Mouse (Mus musculus): ENCODE measurements around the gene Zfp385b. TPM values are rescaled to one million over a fixed set of nuclear protein-coding genes. Genes with fewer than 3 reads are reported as not detected.
"Not testable (repeated sequence)": the region's sequence is repeated elsewhere in the genome, so short reads cannot be mapped to it uniquely, and the experiment has no call there.

Gene Zfp385b
- polyA plus RNA-seq, 1 experiment from 2014 or later: 6.7 TPM

DNA sequence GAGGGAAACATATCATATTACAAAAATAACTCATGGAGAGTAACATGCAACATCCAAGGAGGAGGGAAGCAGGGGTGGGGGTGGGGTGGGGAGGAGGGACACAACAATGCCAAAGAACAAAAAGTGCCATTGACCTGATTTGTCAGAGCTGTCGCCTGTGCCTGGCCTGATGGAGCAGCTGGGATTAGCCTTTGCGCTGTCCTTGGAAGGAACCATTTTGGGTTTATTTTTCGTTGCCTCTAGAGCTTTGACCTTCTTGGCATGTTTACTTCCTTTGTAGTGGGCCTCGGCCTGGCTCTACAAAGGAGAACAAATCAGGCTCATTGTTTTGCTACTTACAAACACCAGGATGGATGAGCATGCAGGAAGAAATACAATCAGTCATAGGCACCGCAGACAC, 369.4 kb downstream of the Zfp385b start:
- H3K27me3 ChIP-seq; ATAC-seq (replicated peaks; ENCODE audit: low FRiP score); H3K36me3 ChIP-seq; H3K9me3 ChIP-seq (replicated peaks); H3K9ac ChIP-seq; H3K27ac ChIP-seq; H3K4me2 ChIP-seq; H3K4me1 ChIP-seq; H3K4me3 ChIP-seq (replicated peaks): not testable (repeated sequence)
- WGBS: 62% methylated on average over 5 of the region's 5 CpGs

DNA sequence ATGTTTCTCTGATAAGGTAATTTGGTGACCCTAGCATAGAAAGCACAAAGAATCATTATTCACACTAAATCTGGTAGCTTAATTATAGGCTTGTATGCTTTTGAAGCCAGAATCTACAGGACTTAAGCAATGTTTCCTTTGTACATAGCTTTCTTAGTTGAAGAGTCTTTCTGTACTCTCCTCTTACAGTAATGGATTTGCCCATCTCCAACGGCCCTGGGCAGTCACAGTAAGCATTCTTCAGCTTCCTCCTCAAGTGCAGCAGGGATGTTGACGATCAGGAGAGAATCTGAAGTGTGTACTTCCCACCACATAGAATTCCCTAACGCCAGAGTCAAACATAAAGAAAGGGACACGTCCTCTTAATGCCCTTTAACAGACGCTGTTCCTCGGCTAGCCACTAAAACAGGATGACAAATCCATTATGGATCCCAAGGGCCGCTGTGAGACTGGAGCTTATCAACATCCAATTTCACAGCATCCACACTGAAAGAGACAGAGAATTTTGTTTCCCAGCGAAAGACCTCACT, 370.4 kb downstream of the Zfp385b start:
- 40% methylated on average over 8 of the region's 8 CpGs for WGBS
- no peaks in the 10 kb centered on the region for H3K36me3 ChIP-seq
- no peaks in the 10 kb centered on the region for H3K27me3 ChIP-seq
- peaks cover 3% of the 10 kb centered on the region; the same call in 1 of the 2 replicates for H3K4me1 ChIP-seq
- no peak overlapping the region for H3K27ac ChIP-seq
- no peak overlapping the region for H3K4me2 ChIP-seq
- H3K4me3 ChIP-seq (replicated peaks): no peak overlapping the region
- no peak for ATAC-seq (replicated peaks; ENCODE audit: low FRiP score)
- H3K9me3 ChIP-seq (replicated peaks): no peaks in the 10 kb centered on the region
- H3K9ac ChIP-seq: no peak overlapping the region

DNA sequence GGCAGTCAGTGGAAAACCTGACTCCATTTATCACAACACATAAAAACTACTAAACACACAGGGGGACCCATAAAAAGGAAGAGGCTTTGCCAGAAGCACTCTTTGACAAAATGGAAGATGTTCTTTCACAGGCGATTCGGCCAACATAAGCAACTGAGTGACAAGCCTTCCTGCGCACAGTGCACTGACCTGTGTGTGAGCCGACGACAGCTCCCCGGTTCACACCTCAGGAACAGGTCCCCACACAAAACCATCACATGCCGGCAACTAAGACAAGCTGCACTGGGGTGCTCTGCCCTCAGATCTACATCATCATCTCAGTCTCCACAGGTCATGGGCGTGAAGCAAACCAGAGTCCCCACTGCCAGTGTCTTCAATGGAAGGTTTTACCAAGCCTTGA, 375.2 kb downstream of the Zfp385b start:
- ATAC-seq (replicated peaks; ENCODE audit: low FRiP score): no peak
- no peaks in the 10 kb centered on the region for H3K36me3 ChIP-seq
- H3K4me1 ChIP-seq: no peaks in the 10 kb centered on the region
- 78% methylated on average over 8 of the region's 8 CpGs for WGBS
- H3K27me3 ChIP-seq: no peaks in the 10 kb centered on the region
- H3K4me2 ChIP-seq: no peak overlapping the region
- H3K9me3 ChIP-seq (replicated peaks): no peaks in the 10 kb centered on the region
- H3K27ac ChIP-seq: no peak overlapping the region
- H3K9ac ChIP-seq: no peak overlapping the region
- no peak overlapping the region for H3K4me3 ChIP-seq (replicated peaks)

DNA sequence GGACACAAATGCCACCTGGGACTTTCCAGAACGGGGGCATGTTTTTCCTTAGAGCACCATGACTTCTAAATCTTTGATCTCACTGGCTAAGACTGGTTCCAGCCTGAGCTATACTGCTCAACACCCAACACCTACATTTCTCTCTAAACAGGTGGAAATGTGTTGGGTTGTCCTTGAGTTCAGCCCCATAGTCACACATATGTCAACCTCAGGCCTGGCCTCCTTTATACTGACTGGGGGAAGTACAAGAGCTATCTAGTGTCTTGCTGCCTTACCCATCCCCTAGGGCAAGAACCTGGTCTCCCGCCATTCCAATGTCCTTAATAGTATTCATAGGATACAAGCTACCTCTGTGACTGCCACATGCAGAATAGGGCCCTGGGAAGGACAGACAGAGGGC, 378.8 kb downstream of the Zfp385b start:
- Histone ChIP-seq H3K27ac (no peak overlapping the region), H3K4me1 (0 out of 2 replicates have a peak, but pooled peaks cover 5% of the 10 kb centered on the region), H3K36me3 (no peaks in the 10 kb centered on the region), H3K27me3 (no peaks in the 10 kb centered on the region), H3K9me3 (replicated peaks) (no peaks in the 10 kb centered on the region), H3K4me2 (no peak overlapping the region), H3K4me3 (replicated peaks) (no peak overlapping the region), H3K9ac (no peak overlapping the region)
- WGBS: 86% methylated on average over 2 of the region's 2 CpGs
- no peak for ATAC-seq (replicated peaks; ENCODE audit: low FRiP score)

DNA sequence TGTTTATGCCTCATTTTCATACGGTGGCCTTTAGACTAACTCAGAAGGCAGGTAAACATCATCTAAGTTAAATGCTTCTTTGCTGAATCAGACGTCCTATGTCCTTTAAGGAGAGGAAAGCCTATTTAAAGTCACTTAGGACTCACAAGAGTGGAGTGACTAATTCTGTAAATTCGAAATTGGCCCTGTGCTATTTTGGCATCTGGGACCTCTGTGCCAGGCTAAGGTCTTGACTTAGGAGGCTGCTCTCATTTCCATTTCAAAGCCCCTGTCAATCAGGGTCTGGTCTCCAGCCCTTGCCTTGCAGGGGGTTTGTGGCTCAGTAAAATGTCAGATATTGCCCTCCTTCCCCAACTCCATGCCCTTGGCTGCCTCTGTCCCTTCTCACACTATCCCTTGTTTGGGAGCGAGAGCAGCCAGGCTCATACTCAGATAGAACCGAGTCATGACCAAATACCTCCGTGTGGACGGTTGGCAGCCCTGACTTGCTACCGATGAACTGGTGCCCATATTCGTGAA, 383.1 kb downstream of the Zfp385b start:
- no peak overlapping the region for H3K4me3 ChIP-seq (replicated peaks)
- no peaks in the 10 kb centered on the region for H3K36me3 ChIP-seq
- no peak for ATAC-seq (replicated peaks; ENCODE audit: low FRiP score)
- H3K4me1 ChIP-seq: 0 out of 2 replicates have a peak, but pooled peaks cover 5% of the 10 kb centered on the region
- H3K4me2 ChIP-seq: no peak overlapping the region
- no peak overlapping the region for H3K9ac ChIP-seq
- no peak overlapping the region for H3K27ac ChIP-seq
- no peaks in the 10 kb centered on the region for H3K9me3 ChIP-seq (replicated peaks)
- H3K27me3 ChIP-seq: no peaks in the 10 kb centered on the region
- 67% methylated on average over 9 of the region's 9 CpGs for WGBS

DNA sequence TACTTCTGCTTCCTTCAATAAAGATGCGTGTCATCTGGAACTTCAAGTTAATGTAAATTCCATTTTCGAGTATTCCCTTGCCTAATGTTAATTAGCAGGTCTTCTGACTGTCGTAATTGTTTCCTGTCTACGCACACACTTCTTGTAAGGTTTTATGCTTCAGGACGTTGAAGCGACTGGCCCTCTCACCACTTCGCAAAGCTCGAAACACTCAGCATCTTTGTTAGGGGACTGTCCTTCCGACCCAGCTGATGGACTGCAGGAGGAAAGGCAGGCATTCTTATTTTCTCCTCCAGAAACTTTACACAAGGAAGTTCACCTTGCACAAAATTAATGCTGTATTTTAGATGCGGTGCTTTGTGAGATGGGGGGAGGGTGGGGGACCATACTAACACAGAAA, 400.0 kb downstream of the Zfp385b start:
- no peaks in the 10 kb centered on the region for H3K36me3 ChIP-seq
- H3K27ac ChIP-seq: no peak overlapping the region
- H3K27me3 ChIP-seq: no peaks in the 10 kb centered on the region
- no peak for ATAC-seq (replicated peaks; ENCODE audit: low FRiP score)
- no peaks in the 10 kb centered on the region for H3K9me3 ChIP-seq (replicated peaks)
- no peak overlapping the region for H3K4me2 ChIP-seq
- H3K4me1 ChIP-seq: 0 out of 2 replicates have a peak, but pooled peaks cover 4% of the 10 kb centered on the region
- no peak overlapping the region for H3K4me3 ChIP-seq (replicated peaks)
- 49% methylated on average over 10 of the region's 10 CpGs for WGBS
- H3K9ac ChIP-seq: no peak overlapping the region

DNA sequence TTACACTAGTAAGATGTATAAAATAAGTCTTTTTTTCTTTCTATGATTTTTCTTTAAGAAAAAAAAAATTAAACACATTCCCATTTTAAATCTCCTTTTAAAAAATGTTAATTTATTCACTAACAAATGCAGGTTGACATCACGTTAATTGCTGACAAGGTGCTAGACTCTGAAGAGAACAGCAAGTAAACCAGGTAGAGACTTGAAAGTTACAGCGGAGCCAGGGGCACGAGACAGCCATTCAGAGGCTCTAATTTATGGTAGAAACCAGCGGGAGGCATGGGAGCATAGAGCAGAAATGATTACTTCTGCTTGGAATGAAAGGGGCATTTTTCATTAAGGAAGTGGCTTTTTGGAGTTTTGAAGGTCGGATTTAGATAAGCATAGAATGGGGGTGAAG, 401.4 kb downstream of the Zfp385b start:
- ATAC-seq (replicated peaks; ENCODE audit: low FRiP score): no peak
- no peak overlapping the region for H3K9ac ChIP-seq
- 48% methylated on average over 5 of the region's 5 CpGs for WGBS
- no peak overlapping the region for H3K27ac ChIP-seq
- no peaks in the 10 kb centered on the region for H3K9me3 ChIP-seq (replicated peaks)
- H3K4me2 ChIP-seq: no peak overlapping the region
- H3K27me3 ChIP-seq: no peaks in the 10 kb centered on the region
- H3K4me3 ChIP-seq (replicated peaks): no peak overlapping the region
- H3K36me3 ChIP-seq: no peaks in the 10 kb centered on the region
- H3K4me1 ChIP-seq: 0 out of 2 replicates have a peak, but pooled peaks cover 4% of the 10 kb centered on the region

DNA sequence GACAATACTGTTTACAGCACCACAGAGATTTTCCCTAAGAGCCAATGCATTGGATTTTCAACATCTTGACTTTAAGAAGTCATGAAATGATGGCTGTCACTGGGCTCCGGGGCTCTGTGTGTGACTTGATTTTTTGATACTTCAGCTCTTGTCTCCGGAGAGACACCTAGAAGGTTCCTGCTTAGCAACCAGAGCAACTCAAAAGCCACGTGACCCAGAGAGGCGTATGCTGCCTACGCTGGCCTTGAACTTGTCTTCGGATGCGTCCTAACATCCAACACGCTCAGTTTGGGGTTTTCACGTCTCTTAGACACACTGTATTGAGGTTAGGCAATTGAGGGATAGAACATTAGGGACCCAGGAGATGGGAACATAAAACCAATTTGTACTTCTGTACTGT, 407.3 kb downstream of the Zfp385b start:
- WGBS: 95% methylated on average over 9 of the region's 9 CpGs
- Histone ChIP-seq H3K9ac (no peak overlapping the region), H3K36me3 (no peaks in the 10 kb centered on the region), H3K9me3 (replicated peaks) (no peaks in the 10 kb centered on the region), H3K27me3 (no peaks in the 10 kb centered on the region), H3K4me3 (replicated peaks) (no peak overlapping the region), H3K27ac (no peak overlapping the region), H3K4me1 (no peaks in the 10 kb centered on the region), H3K4me2 (no peak overlapping the region)
- no peak for ATAC-seq (replicated peaks; ENCODE audit: low FRiP score)

DNA sequence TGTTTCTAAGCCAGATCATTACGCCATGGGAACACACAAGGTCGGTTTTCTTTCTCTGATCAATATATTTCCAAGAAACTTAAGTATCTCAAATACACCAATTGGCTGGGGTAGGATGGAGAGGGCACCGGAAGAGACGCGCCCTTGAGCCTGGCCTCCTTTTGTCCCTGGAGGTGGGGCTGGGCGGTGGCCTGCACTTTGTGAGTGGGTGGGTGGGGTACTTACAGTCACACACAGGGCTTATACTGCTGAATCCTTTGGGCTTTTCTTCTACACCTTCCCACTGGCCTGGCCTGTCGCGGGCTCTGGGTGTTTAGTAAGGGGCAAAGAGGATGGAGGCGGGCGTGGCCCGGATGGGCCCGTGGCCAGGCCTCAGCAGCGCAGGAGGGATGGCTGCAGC, 407.8 kb downstream of the Zfp385b start:
- Histone ChIP-seq H3K4me1 (no peaks in the 10 kb centered on the region), H3K9ac (no peak overlapping the region), H3K27me3 (no peaks in the 10 kb centered on the region), H3K4me3 (replicated peaks) (no peak overlapping the region), H3K36me3 (no peaks in the 10 kb centered on the region), H3K4me2 (no peak overlapping the region), H3K27ac (no peak overlapping the region), H3K9me3 (replicated peaks) (no peaks in the 10 kb centered on the region)
- WGBS: 85% methylated on average over 13 of the region's 13 CpGs
- ATAC-seq (replicated peaks; ENCODE audit: low FRiP score): no peak

DNA sequence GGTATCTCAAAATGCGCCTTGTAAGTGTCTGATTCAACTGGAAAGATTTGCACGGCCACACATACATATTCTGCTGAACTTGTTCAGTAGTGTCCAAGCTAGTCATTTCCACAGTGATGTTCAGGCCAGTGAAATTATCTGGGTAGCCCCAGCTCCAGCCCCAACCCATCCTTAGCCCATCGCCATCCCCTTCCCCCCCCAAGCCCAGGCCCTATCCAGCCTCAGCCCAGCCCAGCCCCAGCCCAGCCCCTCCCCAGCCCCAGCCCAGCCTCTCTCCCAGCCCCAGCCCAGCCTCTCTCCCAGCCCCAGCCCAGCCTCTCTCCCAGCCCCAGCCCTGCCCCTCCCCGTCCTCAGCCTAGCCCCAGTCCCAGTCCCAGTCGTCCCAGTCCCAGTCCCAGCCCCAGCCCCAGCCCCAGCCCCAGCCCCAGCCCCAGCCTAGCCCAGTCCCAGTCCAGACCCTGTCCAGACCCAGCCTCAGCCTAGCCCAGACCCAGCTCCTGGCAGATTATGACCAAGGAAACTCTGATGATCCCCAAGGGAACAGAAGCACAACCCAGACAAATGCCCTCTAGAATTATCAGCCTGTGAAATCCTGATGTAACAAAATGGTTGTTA, 409.8 kb downstream of the Zfp385b start:
- ATAC-seq (replicated peaks; ENCODE audit: low FRiP score): peak; percentile 52; the same call in 1 of the 2 replicates
- no peak overlapping the region for H3K9ac ChIP-seq
- no peaks in the 10 kb centered on the region for H3K4me1 ChIP-seq
- H3K4me3 ChIP-seq (replicated peaks): no peak overlapping the region
- no peak overlapping the region for H3K4me2 ChIP-seq
- no peaks in the 10 kb centered on the region for H3K9me3 ChIP-seq (replicated peaks)
- H3K36me3 ChIP-seq: no peaks in the 10 kb centered on the region
- no peak overlapping the region for H3K27ac ChIP-seq
- WGBS: 47% methylated on average over 5 of the region's 5 CpGs
- no peaks in the 10 kb centered on the region for H3K27me3 ChIP-seq

DNA sequence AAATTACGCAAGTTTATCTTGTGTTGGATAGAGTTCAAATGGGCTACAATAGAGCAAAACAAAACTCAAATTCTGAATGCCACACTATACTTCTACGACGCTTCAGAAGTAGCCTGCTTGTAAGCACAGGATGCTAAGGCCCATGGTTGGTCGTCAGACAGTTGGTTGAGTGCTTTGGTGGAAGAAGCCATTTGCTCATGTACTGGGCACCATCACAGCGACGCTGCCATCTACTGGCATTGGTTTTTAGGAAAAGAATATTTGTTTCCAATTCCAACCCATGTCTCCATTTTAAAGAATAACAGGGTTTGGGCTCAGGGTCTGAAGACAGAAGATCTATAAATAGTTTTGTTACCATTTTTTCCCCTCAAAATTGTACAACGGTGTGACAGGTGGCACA, 410.5 kb downstream of the Zfp385b start:
- no peaks in the 10 kb centered on the region for H3K27me3 ChIP-seq
- no peak overlapping the region for H3K4me3 ChIP-seq (replicated peaks)
- no peaks in the 10 kb centered on the region for H3K4me1 ChIP-seq
- no peaks in the 10 kb centered on the region for H3K36me3 ChIP-seq
- ATAC-seq (replicated peaks; ENCODE audit: low FRiP score): no peak
- H3K9ac ChIP-seq: no peak overlapping the region
- H3K9me3 ChIP-seq (replicated peaks): no peaks in the 10 kb centered on the region
- H3K4me2 ChIP-seq: no peak overlapping the region
- H3K27ac ChIP-seq: no peak overlapping the region
- 67% methylated on average over 7 of the region's 7 CpGs for WGBS

DNA sequence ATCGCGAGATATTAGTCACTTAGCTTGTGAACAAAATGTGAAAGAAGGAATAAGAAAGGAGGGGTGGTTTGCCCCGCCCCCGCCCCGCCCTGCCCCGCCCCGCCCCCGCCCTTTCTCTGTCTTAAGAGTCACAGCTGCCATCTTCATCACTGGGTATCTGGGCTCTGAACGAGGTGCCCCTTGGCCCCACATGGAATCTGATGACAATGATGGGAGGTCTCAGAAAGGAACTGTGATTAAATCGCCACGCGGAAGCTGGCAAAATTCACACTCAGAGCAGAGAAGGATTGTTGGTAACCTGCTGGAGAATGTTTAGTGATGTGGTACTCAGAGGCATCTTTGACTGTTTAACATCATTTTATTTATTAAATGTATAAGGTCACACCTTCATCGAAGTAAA, 417.1 kb downstream of the Zfp385b start:
- Histone ChIP-seq H3K27ac (no peak overlapping the region), H3K4me3 (replicated peaks) (peak overlapping the region; percentile 30), H3K9ac (no peak overlapping the region), H3K36me3 (no peaks in the 10 kb centered on the region), H3K27me3 (no peaks in the 10 kb centered on the region), H3K4me2 (peak overlapping the region; percentile 63), H3K9me3 (replicated peaks) (no peaks in the 10 kb centered on the region), H3K4me1 (peaks cover 9% of the 10 kb centered on the region)
- WGBS: 18% methylated on average over 13 of the region's 13 CpGs
- no peak for ATAC-seq (replicated peaks; ENCODE audit: low FRiP score)
